Mouse (Mus musculus) brain, embryonic 14.5 days (tissue): ENCODE measurements at regions not wholly inside any gene's neighbourhood (a gene's known extent, or its start where the extent isn't known, plus 50 kb on each side); places are given as distances from the start of the nearest gene placed in this dataset.

Source experiments
- CTCF ChIP-seq: fragments of 200-500 bp; IDR thresholded peaks from 2 replicates; pipeline ENCODE4 v1.5.1; 2012; ENCODE audit warnings: inconsistent platforms, mild to moderate bottlenecking, moderate library complexity, borderline replicate concordance; ENCODE audit not compliant: insufficient read depth, insufficient read length; ENCODE audit errors: extremely low read depth
- POLR2A ChIP-seq: fragments of 200-500 bp; IDR thresholded peaks from 2 replicates; pipeline ENCODE4 v1.6.1; 2012; ENCODE audit warnings: mild to moderate bottlenecking, inconsistent platforms, borderline replicate concordance; ENCODE audit not compliant: poor library complexity, insufficient read depth, insufficient read length, severe bottlenecking; ENCODE audit errors: extremely low read depth

DNA sequence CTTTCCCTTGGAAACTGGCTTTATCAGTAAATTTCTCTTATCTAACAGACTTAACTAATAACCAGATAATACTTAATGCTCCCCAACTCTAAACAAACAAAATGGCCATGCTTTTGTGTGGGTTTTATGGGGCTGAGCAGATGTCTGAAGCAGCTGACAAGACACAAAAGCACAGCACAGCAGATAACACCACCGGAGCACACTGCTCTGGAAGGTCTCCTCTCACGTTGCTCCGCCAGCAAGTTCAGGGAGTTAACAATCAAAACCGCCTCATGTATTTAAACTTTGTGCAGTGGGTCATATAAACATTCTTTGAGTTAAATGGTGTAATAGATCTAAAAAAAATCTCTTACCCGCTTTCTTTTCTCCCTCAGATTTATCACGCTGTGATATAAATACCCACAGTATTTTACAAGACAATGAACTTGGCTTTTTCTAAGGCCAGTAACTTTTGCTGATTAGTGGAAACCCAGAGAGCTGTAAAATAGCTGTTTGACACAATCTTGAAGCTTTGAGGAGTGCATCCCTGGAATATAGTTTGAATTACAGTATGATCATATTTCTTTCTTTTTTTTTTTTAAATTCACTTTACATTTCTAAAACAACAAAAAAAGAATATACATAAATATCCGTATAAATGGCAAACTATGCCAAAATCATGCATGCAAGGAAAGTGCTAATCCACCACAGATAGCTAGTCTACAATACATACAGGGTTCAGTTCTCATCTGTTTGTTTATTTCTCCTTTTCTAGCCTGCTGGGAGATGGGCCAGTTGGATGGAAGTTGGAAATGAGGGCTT is 305.9 kb downstream of the Epha7 start:
- TF ChIP-seq CTCF (no peak), POLR2A (no peak)
